Mouse (Mus musculus) cerebellum, adult 2 months (tissue): Measurements from ENCODE around the gene Rbms1.

Experiments
- CTCF ChIP-seq: fragments of 200-500 bp; IDR thresholded peaks from 2 replicates; pipeline ENCODE4 v1.5.1; 2011; ENCODE audit warnings: low read depth, mild to moderate bottlenecking, control low read depth, low read length, moderate library complexity, borderline replicate concordance; ENCODE audit not compliant: insufficient read depth
- POLR2A ChIP-seq: fragments of 200-500 bp; IDR thresholded peaks from 2 replicates; pipeline ENCODE4 v1.6.1; 2011; ENCODE audit warnings: low read length, control low read depth, borderline replicate concordance; ENCODE audit not compliant: insufficient read depth

- TF ChIP-seq POLR2A (no peak), CTCF (no peak)
These were observed 111.8 kb downstream of the Rbms1 start for GRCm38 (mm10) chr2:60851057-60851718.
